Mouse (Mus musculus) hindbrain, embryonic 13.5 days (tissue): Measurements from ENCODE around the gene Pcsk1. TPM values are rescaled to one million over a fixed set of nuclear protein-coding genes. Genes with fewer than 3 reads are reported as not detected.

Experiments
- ATAC-seq: fragments of 200-750 bp; cut with Nextera tagmentation; 2 replicates; pipeline ENCODE4 v1.8.0; 2017; ENCODE audit warnings: moderate TSS enrichment; ENCODE audit not compliant: low FRiP score
- H3K27ac ChIP-seq: fragments of 300-500 bp; sonication (generic); 2 replicates; pipeline ENCODE4 v1.5.1; 2015; ENCODE audit warnings: inconsistent platforms, mild to moderate bottlenecking, moderate library complexity
- H3K27me3 ChIP-seq: fragments of 300-500 bp; sonication (generic); 2 replicates; pipeline ENCODE4 v1.6.1; 2015; ENCODE audit warnings: mild to moderate bottlenecking, inconsistent platforms
- H3K36me3 ChIP-seq: fragments of 300-500 bp; sonication (generic); 2 replicates; pipeline ENCODE4 v1.6.1; 2015; ENCODE audit warnings: mild to moderate bottlenecking, inconsistent platforms
- H3K4me1 ChIP-seq: fragments of 300-500 bp; sonication (generic); replicated peaks from 2 replicates; pipeline ENCODE4 v1.6.1; 2015; ENCODE audit warnings: inconsistent platforms
- H3K4me2 ChIP-seq: fragments of 300-500 bp; sonication (generic); 2 replicates; pipeline ENCODE4 v1.6.1; 2015; ENCODE audit warnings: inconsistent platforms, mild to moderate bottlenecking, moderate library complexity
- H3K4me3 ChIP-seq: fragments of 300-500 bp; sonication (generic); 2 replicates; pipeline ENCODE4 v1.5.1; 2015; ENCODE audit warnings: mild to moderate bottlenecking, inconsistent platforms
- H3K9ac ChIP-seq: fragments of 300-500 bp; sonication (generic); 2 replicates; pipeline ENCODE4 v1.6.1; 2015; ENCODE audit warnings: mild to moderate bottlenecking, inconsistent platforms
- H3K9me3 ChIP-seq: fragments of 300-500 bp; sonication (generic); 2 replicates; pipeline ENCODE4 v1.6.1; 2016; ENCODE audit warnings: inconsistent platforms
- WGBS: fragments of 180-500 bp; shearing (Covaris S2); methylation state at CpG from one replicate; pipeline ENCODE4 v1.1.7; 2015; 5-methylcytosine and 5-hydroxymethylcytosine counted together
- polyA plus RNA-seq: library from polyadenylated mRNA; unstranded; fragments of >200 nt; fragmentation: Nextera tagmentation; extraction: Ambion mirVana; gene quantifications from 2 replicates; pipeline ENCODE4 v1.2.1, GENCODE M21; 2015

The Pcsk1 gene
- polyA plus RNA-seq = 2.9 and 3.1 TPM in 2 replicates

- WGBS = under 1% methylated on average over 28 of the region's 28 CpGs
Observed at GRCm38 (mm10) chr13:75089721-75090410, at the start of gene Pcsk1. TSS of gene Pcsk1 (plus strand) at chr13:75089826.

GRCm38 (mm10) chr13:75058818-75059217 is 30.8 kb upstream of the Pcsk1 start:
- no peak overlapping the region for H3K4me2 ChIP-seq
- no peaks in the 10 kb centered on the region for H3K27me3 ChIP-seq
- no peak overlapping the region for H3K27ac ChIP-seq
- H3K9ac ChIP-seq = no peak overlapping the region
- H3K36me3 ChIP-seq = no peaks in the 10 kb centered on the region
- no peaks in the 10 kb centered on the region for H3K9me3 ChIP-seq
- no peaks in the 10 kb centered on the region for H3K4me1 ChIP-seq
- no peak overlapping the region for H3K4me3 ChIP-seq
- no peak for ATAC-seq

More at GRCm38 (mm10) chr13:75089721-75090410, at the start of gene Pcsk1:
- Histone ChIP-seq H3K4me1 (peaks cover 16% of the 10 kb centered on the region; the same call in 1 of the 2 replicates), H3K9ac (peak within 1 kb of the TSS; percentile 71), H3K9me3 (no peaks in the 10 kb centered on the region), H3K36me3 (no peaks in the 10 kb centered on the region), H3K4me2 (peak within 1 kb of the TSS; percentile 87), H3K27ac (no peak within 1 kb of the TSS), H3K27me3 (no peaks in the 10 kb centered on the region; the same call in 1 of the 2 replicates), H3K4me3 (peak within 1 kb of the TSS; percentile 57)
- peak; percentile 87 for ATAC-seq

- H3K9me3 ChIP-seq = no peaks in the 10 kb centered on the region
- 84% methylated on average over 3 of the region's 3 CpGs for WGBS
- no peak overlapping the region for H3K4me2 ChIP-seq
- H3K27me3 ChIP-seq = no peaks in the 10 kb centered on the region
- H3K9ac ChIP-seq = no peak overlapping the region
- H3K36me3 ChIP-seq = no peaks in the 10 kb centered on the region
- no peaks in the 10 kb centered on the region for H3K4me1 ChIP-seq
- H3K4me3 ChIP-seq = no peak overlapping the region
- H3K27ac ChIP-seq = no peak overlapping the region
- no peak for ATAC-seq
Observed at GRCm38 (mm10) chr13:75063947-75064346, 25.7 kb upstream of the Pcsk1 start.

- H3K9me3 ChIP-seq = no peaks in the 10 kb centered on the region
- 27% methylated on average over 6 of the region's 6 CpGs for WGBS
- H3K4me3 ChIP-seq = no peak overlapping the region
- peaks cover 16% of the 10 kb centered on the region; the same call in 1 of the 2 replicates for H3K4me1 ChIP-seq
- H3K27ac ChIP-seq = no peak overlapping the region
- no peak overlapping the region for H3K9ac ChIP-seq
- no peak overlapping the region for H3K4me2 ChIP-seq
- ATAC-seq = no peak
- H3K36me3 ChIP-seq = no peaks in the 10 kb centered on the region
- H3K27me3 ChIP-seq = no peaks in the 10 kb centered on the region; the same call in 1 of the 2 replicates
Observed at GRCm38 (mm10) chr13:75088597-75088996, 1.0 kb upstream of the Pcsk1 start.

- no peak overlapping the region for H3K27ac ChIP-seq
Observed at GRCm38 (mm10) chr13:75090411-75090779, 769 bp downstream of the Pcsk1 start.

GRCm38 (mm10) chr13:75091071-75091470 is 1.4 kb downstream of the Pcsk1 start:
- H3K27me3 ChIP-seq = no peaks in the 10 kb centered on the region; the same call in 1 of the 2 replicates
- H3K27ac ChIP-seq = no peak overlapping the region
- H3K9me3 ChIP-seq = no peaks in the 10 kb centered on the region
- H3K4me3 ChIP-seq = peak overlapping the region; percentile 57
- WGBS = 49% methylated on average over 5 of the region's 5 CpGs
- no peak for ATAC-seq
- H3K9ac ChIP-seq = peak overlapping the region; percentile 71
- peak overlapping the region; percentile 87 for H3K4me2 ChIP-seq
- H3K4me1 ChIP-seq = peaks cover 16% of the 10 kb centered on the region; the same call in 1 of the 2 replicates
- H3K36me3 ChIP-seq = no peaks in the 10 kb centered on the region

More at GRCm38 (mm10) chr13:75090411-75090779, 769 bp downstream of the Pcsk1 start:
- Histone ChIP-seq H3K9me3 (no peaks in the 10 kb centered on the region), H3K4me3 (peak overlapping the region; percentile 57), H3K36me3 (no peaks in the 10 kb centered on the region), H3K27me3 (no peaks in the 10 kb centered on the region; the same call in 1 of the 2 replicates), H3K4me1 (peaks cover 16% of the 10 kb centered on the region; the same call in 1 of the 2 replicates), H3K9ac (peak overlapping the region; percentile 71), H3K4me2 (peak overlapping the region; percentile 87)
- ATAC-seq = peak; percentile 70
- WGBS = under 1% methylated on average over 12 of the region's 12 CpGs

- Histone ChIP-seq H3K9me3 (no peaks in the 10 kb centered on the region), H3K36me3 (no peaks in the 10 kb centered on the region), H3K4me3 (no peak overlapping the region), H3K9ac (no peak overlapping the region), H3K4me2 (no peak overlapping the region), H3K27ac (0 out of 2 replicates have a peak overlapping the region, but pooled peaks have one; percentile 30), H3K27me3 (no peaks in the 10 kb centered on the region), H3K4me1 (0 out of 2 replicates have a peak, but pooled peaks cover 9% of the 10 kb centered on the region)
- peak; percentile 61; the same call in 1 of the 2 replicates for ATAC-seq
Observed at GRCm38 (mm10) chr13:75095487-75095886, 5.9 kb downstream of the Pcsk1 start.

GRCm38 (mm10) chr13:75113114-75113513 is 23.5 kb downstream of the Pcsk1 start:
- H3K4me2 ChIP-seq = no peak overlapping the region
- no peaks in the 10 kb centered on the region for H3K9me3 ChIP-seq
- no peaks in the 10 kb centered on the region for H3K36me3 ChIP-seq
- no peak overlapping the region for H3K27ac ChIP-seq
- no peak for ATAC-seq
- H3K4me3 ChIP-seq = no peak overlapping the region
- H3K27me3 ChIP-seq = no peaks in the 10 kb centered on the region
- WGBS = 70% methylated on average over 2 of the region's 2 CpGs
- H3K4me1 ChIP-seq = no peaks in the 10 kb centered on the region
- no peak overlapping the region for H3K9ac ChIP-seq

- WGBS = 93% methylated on average over 2 of the region's 2 CpGs
- no peak for ATAC-seq
- no peak overlapping the region for H3K4me2 ChIP-seq
Observed at GRCm38 (mm10) chr13:75114007-75114424, 24.4 kb downstream of the Pcsk1 start.

GRCm38 (mm10) chr13:75114838-75115237 is 25.2 kb downstream of the Pcsk1 start:
- 91% methylated on average over 1 of the region's 1 CpGs for WGBS
- Histone ChIP-seq H3K9me3 (no peaks in the 10 kb centered on the region), H3K27me3 (no peaks in the 10 kb centered on the region), H3K4me2 (no peak overlapping the region), H3K4me1 (no peaks in the 10 kb centered on the region), H3K4me3 (no peak overlapping the region), H3K36me3 (no peaks in the 10 kb centered on the region), H3K9ac (no peak overlapping the region), H3K27ac (no peak overlapping the region)
- no peak for ATAC-seq

More at GRCm38 (mm10) chr13:75114007-75114424, 24.4 kb downstream of the Pcsk1 start:
- Histone ChIP-seq H3K9me3 (no peaks in the 10 kb centered on the region), H3K36me3 (no peaks in the 10 kb centered on the region), H3K9ac (no peak overlapping the region), H3K27me3 (no peaks in the 10 kb centered on the region), H3K27ac (no peak overlapping the region), H3K4me1 (no peaks in the 10 kb centered on the region), H3K4me3 (no peak overlapping the region)

GRCm38 (mm10) chr13:75135833-75136232 is 46.2 kb downstream of the Pcsk1 start:
- no peaks in the 10 kb centered on the region for H3K27me3 ChIP-seq
- no peaks in the 10 kb centered on the region for H3K36me3 ChIP-seq
- H3K9me3 ChIP-seq = no peaks in the 10 kb centered on the region
- H3K4me2 ChIP-seq = no peak overlapping the region
- ATAC-seq = no peak
- no peak overlapping the region for H3K4me3 ChIP-seq
- no peak overlapping the region for H3K27ac ChIP-seq
- no peak overlapping the region for H3K9ac ChIP-seq
- no peaks in the 10 kb centered on the region for H3K4me1 ChIP-seq

- no peak overlapping the region for H3K27ac ChIP-seq
- ATAC-seq = no peak
- no peak overlapping the region for H3K4me3 ChIP-seq
- H3K9ac ChIP-seq = no peak overlapping the region
- no peaks in the 10 kb centered on the region for H3K36me3 ChIP-seq
- WGBS = 16% methylated on average over 1 of the region's 1 CpGs
- no peaks in the 10 kb centered on the region for H3K9me3 ChIP-seq
- H3K27me3 ChIP-seq = no peaks in the 10 kb centered on the region
- no peak overlapping the region for H3K4me2 ChIP-seq
- H3K4me1 ChIP-seq = no peaks in the 10 kb centered on the region
Observed at GRCm38 (mm10) chr13:75160661-75161060, 71.0 kb downstream of the Pcsk1 start.

GRCm38 (mm10) chr13:75163408-75163807 is 73.8 kb downstream of the Pcsk1 start:
- 59% methylated on average over 1 of the region's 1 CpGs for whole genome bisulfite sequencing
- Histone ChIP-seq H3K4me2 (no peak overlapping the region), H3K36me3 (no peaks in the 10 kb centered on the region), H3K9ac (no peak overlapping the region), H3K27ac (no peak overlapping the region), H3K27me3 (no peaks in the 10 kb centered on the region), H3K4me1 (no peaks in the 10 kb centered on the region), H3K4me3 (no peak overlapping the region), H3K9me3 (no peaks in the 10 kb centered on the region)
- ATAC-seq = 0 out of 2 replicates have a peak, but pooled peaks have one; percentile 32
